Mouse (Mus musculus): ENCODE measurements around the gene Abl1.

Abl1 gene

GRCm38 (mm10) chr2:31825469-31825911 lies 137.3 kb downstream of the Abl1 start:
- no peak for DNase-seq (ENCODE audit: low spot score in 2 of 2)

- no peak for DNase-seq (ENCODE audit: low spot score in 2 of 2)
These were observed 138.2 kb downstream of the Abl1 start for GRCm38 (mm10) chr2:31826094-31827085.

- peak in 1 of 2 experiments; percentile 59 for DNase-seq (ENCODE audit: low spot score in 2 of 2)
These were observed 139.7 kb downstream of the Abl1 start for GRCm38 (mm10) chr2:31827877-31828276.

- no peak for DNase-seq (ENCODE audit: low spot score in 2 of 2)
These were observed 140.2 kb downstream of the Abl1 start for GRCm38 (mm10) chr2:31828311-31828825.

- no peak for DNase-seq (ENCODE audit: low spot score in 2 of 2)
These were observed 147.9 kb downstream of the Abl1 start for GRCm38 (mm10) chr2:31836091-31836490.

GRCm38 (mm10) chr2:31836985-31837384 lies 148.8 kb downstream of the Abl1 start:
- DNase-seq (ENCODE audit: low spot score in 2 of 2): no peak

- DNase-seq (ENCODE audit: low spot score in 2 of 2): no peak
These were observed 150.7 kb downstream of the Abl1 start for GRCm38 (mm10) chr2:31838868-31839267.

GRCm38 (mm10) chr2:31844729-31845136 lies 156.6 kb downstream of the Abl1 start:
- DNase-seq (ENCODE audit: low spot score in 2 of 2): no peak

- DNase-seq (ENCODE audit: low spot score in 2 of 2): no peak
These were observed 157.3 kb downstream of the Abl1 start for GRCm38 (mm10) chr2:31845512-31845895.

GRCm38 (mm10) chr2:31845896-31846691 lies 157.9 kb downstream of the Abl1 start, which contains the start of gene Fibcd1:
TSS of gene Fibcd1 (minus strand) at chr2:31846005.
- DNase-seq (ENCODE audit: low spot score in 2 of 2): no peak

GRCm38 (mm10) chr2:31846692-31847660 lies 158.8 kb downstream of the Abl1 start:
- DNase-seq (ENCODE audit: low spot score in 2 of 2): no peak

GRCm38 (mm10) chr2:31847908-31848307 lies 159.7 kb downstream of the Abl1 start:
- no peak for DNase-seq (ENCODE audit: low spot score in 2 of 2)

GRCm38 (mm10) chr2:31850141-31850540 lies 162.0 kb downstream of the Abl1 start:
- no peak for DNase-seq (ENCODE audit: low spot score in 2 of 2)
